Mouse (Mus musculus) G1E (cell line): ENCODE results near the gene Ins2.

Experiments used
- CTCF ChIP-seq: IDR thresholded peaks from 2 replicates; pipeline ENCODE4 v1.5.1; 2012; ENCODE audit warnings: low read depth, low read length, inconsistent platforms, mixed read lengths
- GATA1 ChIP-seq: IDR thresholded peaks from 2 replicates; pipeline ENCODE4 v1.6.1; 2012; ENCODE audit warnings: borderline replicate concordance, low read length, inconsistent platforms, mixed read lengths
- GATA2 ChIP-seq: IDR thresholded peaks from 2 replicates; pipeline ENCODE4 v1.6.1; 2012; ENCODE audit warnings: low read depth, low read length, inconsistent platforms, borderline replicate concordance

- TF ChIP-seq CTCF (no peak), GATA2 (no peak), GATA1 (no peak)
Measured at GRCm38 (mm10) chr7:142725973-142726372, 17.2 kb downstream of the Ins2 start.
